Mouse (Mus musculus) mammary gland, adult 2 months (tissue): ENCODE data around the gene Zp1. TPM values are rescaled to one million over a fixed set of nuclear protein-coding genes. Genes with fewer than 3 reads are reported as not detected.

Source experiments
- polyA plus RNA-seq: library from polyadenylated mRNA; depleted of rRNA; stranded (reverse); fragments of >200 nt; gene quantifications from 2 replicates; pipeline ENCODE4 v1.2.3, GENCODE M21; 2012; ENCODE audit warnings: low replicate concordance; rRNA removed

The Zp1 gene
- polyA plus RNA-seq, result 0.10 and 0.12 TPM in 2 replicates

DNA sequence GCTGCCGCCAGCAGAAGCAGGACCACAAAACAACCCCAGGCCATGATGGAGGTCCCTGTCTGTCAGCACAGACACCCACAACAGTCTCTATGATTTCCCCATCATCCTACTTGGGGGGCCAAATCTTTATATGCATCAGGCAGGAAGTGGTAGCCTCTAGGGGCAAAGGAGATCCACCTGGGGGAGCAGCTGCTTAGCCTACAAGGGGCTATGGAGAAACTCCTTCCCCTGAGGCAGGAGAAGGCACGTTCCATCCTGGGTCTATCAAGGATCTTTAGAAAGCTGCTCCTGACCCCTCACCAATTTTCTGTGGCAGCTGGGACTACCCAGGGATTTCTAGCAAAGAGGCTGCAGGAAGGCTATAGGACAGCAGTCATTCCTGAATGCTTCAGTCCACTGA lies at the start of gene Zp1:
Gene Zp1, minus strand, starts transcription at position 101 of the 400 bp plus-strand sequence.

DNA sequence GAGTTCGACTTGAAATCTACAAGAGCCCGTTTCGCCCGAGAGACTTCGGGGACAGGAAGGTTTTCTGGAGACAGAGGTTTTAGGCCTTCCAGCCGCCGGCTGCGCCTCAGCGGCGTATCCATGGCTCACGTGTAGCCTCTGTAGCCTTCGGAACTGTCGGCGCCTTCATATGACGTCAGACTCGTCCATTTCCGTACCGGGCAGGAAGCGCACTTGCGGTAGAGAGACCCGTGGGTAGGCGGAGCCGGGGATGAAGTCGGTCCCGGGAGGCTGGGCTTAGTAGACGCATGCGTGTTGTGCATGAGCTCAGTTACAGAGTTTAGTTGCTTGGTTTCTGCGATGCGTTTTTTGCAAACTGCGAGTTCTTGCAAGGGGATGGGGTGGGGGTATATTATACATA lies 28.7 kb upstream of the Zp1 start, which contains the start of gene Ccdc86:
Gene Ccdc86, minus strand, starts transcription at position 155 of the 400 bp plus-strand sequence.

DNA sequence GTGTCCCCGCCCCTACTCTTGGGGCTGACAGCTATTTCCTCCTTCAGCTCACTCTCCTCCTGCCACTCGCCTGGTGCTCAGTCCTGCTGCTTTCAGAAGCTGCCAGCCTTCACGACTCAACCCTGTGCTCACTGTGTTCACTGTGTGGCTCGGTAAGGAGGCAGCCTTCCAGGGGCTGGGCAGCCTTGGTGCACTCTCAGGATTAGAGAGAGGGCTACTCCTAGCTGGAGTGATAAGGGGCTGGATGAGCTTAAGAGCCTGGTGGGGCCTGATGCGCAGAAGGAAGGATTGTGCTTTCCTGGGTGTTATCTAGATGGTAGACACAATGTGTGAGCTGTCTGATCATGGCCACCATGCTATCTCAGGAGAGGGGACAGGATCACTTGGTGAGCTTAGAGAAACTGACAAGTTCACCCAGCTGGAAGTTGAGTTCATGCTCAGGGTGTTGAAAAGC lies 16.7 kb upstream of the Zp1 start, which contains the start of gene Ptgdr2:
Gene Ptgdr2, plus strand, starts transcription at position 51 of the 454 bp plus-strand sequence.

DNA sequence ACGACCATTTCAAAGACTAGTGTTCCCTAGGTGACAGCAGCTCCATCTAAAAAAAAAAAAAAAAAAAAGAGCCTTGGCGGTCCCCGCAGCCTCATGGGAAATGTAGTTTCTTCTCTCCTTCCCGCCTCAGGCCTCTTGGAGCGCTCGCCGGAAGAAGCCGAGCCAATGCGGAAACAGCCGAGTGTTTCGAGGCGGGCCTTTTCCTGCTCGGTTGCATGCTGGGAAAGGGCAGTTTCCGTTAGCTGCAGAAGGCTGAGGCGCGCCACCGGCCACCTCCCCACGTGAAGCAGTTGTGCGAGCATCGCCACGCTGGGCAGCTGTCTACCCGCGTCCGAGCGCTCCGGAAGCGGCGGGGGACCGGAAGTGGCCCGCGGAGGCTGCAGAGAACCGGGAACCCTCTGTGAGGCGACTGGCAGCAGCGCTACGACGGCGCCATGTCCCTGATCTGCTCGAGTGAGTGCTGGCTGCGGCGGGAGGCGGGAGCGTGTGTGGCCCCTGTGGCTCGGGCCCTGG lies 25.4 kb downstream of the Zp1 start, which contains the start of gene Prpf19:
Gene Prpf19, plus strand, starts transcription at position 216 of the 513 bp plus-strand sequence.

GRCm38 (mm10) chr19:10881426-10882154 lies 38.8 kb downstream of the Zp1 start, which contains the start of gene Tmem109:
Gene Tmem109, minus strand, starts transcription at chr19:10882001.

GRCm38 (mm10) chr19:10869886-10870527 lies 50.4 kb downstream of the Zp1 start, which contains the start of gene Tmem132a:
Gene Tmem132a, minus strand, starts transcription at chr19:10869940.

Other genes with a start within 250 kb of the Zp1 start
- gene Pga5, start 242.6 kb downstream of the Zp1 start, polyA plus RNA-seq, result not detected in 2 replicates
- 32.3 and 38.6 TPM in 2 replicates for gene Vps37c, start 231.9 kb downstream of the Zp1 start, polyA plus RNA-seq
- gene Cd5, start 181.6 kb downstream of the Zp1 start, polyA plus RNA-seq, result 23.5 and 40.4 TPM in 2 replicates
- gene Cd6, start 90.6 kb downstream of the Zp1 start, polyA plus RNA-seq, result 28.7 and 46.6 TPM in 2 replicates
- 15.3 and 24.6 TPM in 2 replicates for gene Slc15a3, start 80.9 kb downstream of the Zp1 start, polyA plus RNA-seq
- gene Tmem132a, start 50.7 kb downstream of the Zp1 start, polyA plus RNA-seq, result 21.3 and 34.9 TPM in 2 replicates
- 153 and 263 TPM in 2 replicates for gene Tmem109, start 38.6 kb downstream of the Zp1 start, polyA plus RNA-seq
- 222 and 340 TPM in 2 replicates for gene Prpf19, start 25.4 kb downstream of the Zp1 start, polyA plus RNA-seq
- 1.4 and 4.2 TPM in 2 replicates for gene Ptgdr2, start 16.5 kb upstream of the Zp1 start, polyA plus RNA-seq
- 7.2 and 9.0 TPM in 2 replicates for gene Ccdc86, start 28.6 kb upstream of the Zp1 start, polyA plus RNA-seq
- not detected in 2 replicates for gene Ms4a10, start 54.0 kb upstream of the Zp1 start, polyA plus RNA-seq
- 0.36 TPM in 1 of 2 replicates, not detected in the other for gene Ms4a15, start 72.6 kb upstream of the Zp1 start, polyA plus RNA-seq
- gene Ms4a18, start 97.4 kb upstream of the Zp1 start, polyA plus RNA-seq, result not detected in 2 replicates
- gene Ms4a8a, start 160.5 kb upstream of the Zp1 start, polyA plus RNA-seq, result 6.6 and 18.8 TPM in 2 replicates
- gene 1700017D01Rik, start 210.2 kb upstream of the Zp1 start, polyA plus RNA-seq, result not detected in 2 replicates
- not detected in 2 replicates for gene 1700025F22Rik, start 244.7 kb upstream of the Zp1 start, polyA plus RNA-seq